Mouse (Mus musculus) ES-Bruce4 (cell line): ENCODE measurements around the gene Psen2.

Experiments
- CTCF ChIP-seq: IDR thresholded peaks from one replicate; pipeline ENCODE4 v1.8.1; 2011; ENCODE audit warnings: low read depth, low read length
- POLR2A ChIP-seq: IDR thresholded peaks from one replicate; pipeline ENCODE4 v1.8.1; 2011; ENCODE audit warnings: low read length; ENCODE audit not compliant: insufficient read depth

DNA sequence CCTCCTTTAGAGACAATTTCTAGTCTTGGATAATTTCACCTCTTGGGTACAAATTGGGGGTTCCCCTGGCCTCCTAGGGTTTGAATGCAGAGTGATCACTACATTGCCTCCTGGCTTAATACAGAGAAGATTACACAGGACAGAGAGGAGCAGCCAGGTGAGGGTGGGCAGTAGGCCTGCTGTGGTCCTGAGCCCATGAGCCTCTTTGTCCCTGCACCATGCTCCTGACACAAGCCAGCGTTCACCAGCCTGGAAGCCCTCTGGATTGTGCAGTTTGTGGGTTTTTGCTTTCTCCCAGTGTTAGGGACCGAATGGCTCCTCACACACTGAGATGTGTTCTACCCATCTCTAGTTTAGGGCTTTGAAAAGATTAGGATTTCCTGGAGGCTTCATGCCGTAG lies 1.8 kb downstream of the Psen2 start:
- TF ChIP-seq CTCF (no peak), POLR2A (no peak)
